Mouse (Mus musculus) heart, adult 8-10 months (tissue): ENCODE data around the gene Ntf5. TPM values are rescaled to one million over a fixed set of nuclear protein-coding genes. Genes with fewer than 3 reads are reported as not detected.
"Not testable (repeated sequence)": the region's sequence is repeated elsewhere in the genome, so short reads cannot be mapped to it uniquely, and the experiment has no call there.

Experiments
- DNase-seq: peaks from one replicate; pipeline ENCODE4 v3.0.0; 2022; ENCODE audit warnings: low spot score
- total RNA-seq, 4 experiments: library from RNA; stranded (reverse); gene quantifications; 2 replicates each; pipeline ENCODE4 v1.2.4; 2022

Ntf5 gene
- under 1 TPM; 0.30 to 0.50 (median 0.36) TPM for total RNA-seq

DNA sequence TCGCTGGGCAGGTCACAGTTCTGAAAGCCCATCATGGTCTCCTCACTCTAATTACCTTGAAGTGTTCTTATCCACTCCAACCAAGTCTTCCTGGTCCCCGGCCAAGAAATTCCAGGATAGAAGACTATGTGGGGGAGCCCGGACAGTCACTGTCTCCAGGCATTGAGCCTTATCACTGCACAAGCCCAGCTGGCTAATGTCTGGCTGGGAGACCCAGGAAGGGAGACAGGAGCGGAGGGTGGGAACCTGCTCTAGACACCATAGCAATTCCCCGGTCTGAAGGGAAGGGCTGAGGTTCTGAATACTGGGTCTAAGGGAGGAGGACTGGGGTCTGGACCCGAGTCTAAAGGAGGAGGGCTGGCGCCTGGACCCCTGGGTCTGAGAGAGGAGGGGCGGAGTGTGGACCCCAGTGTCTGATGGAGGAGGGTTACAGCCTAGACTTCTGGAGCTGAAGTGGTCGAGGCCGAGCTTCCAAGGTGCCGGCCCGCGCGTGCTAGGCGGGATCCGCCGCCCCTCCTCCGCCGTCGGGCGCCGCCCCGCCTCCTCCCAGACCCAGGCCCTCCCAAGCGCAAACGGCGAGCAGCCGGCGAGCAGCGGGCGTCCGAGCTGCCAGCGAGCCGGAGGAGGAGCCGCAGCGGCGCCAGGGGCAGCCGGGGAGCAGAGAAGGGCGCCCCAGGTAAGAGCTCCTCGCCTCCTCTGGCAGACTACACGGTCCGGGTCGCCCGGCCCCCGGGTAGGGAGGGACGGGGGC lies at the start of gene Ntf5:
TSS of gene Ntf5 (plus strand) at position 583 of the 751 bp plus-strand sequence.
- DNase-seq: no peak

DNA sequence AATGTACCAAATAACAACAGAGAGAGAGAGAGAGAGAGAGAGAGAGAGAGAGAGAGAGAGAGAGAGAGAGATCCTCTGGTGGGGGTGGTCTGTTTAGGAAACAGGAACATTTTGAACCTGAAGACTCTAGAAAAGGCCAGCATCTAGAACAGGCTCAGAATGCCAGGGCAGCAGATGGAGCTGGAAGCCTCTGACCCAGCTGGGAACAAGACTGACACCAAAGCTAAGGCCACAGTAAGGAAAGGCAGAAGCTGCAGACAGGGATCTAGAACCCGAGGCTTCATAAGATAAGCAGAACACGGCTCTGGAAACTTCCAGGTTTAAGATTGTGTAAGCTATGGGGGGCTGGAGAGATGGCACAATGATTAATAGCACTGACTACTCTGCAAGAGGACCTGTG lies 49.5 kb upstream of the Ntf5 start:
- DNase-seq: no peak

DNA sequence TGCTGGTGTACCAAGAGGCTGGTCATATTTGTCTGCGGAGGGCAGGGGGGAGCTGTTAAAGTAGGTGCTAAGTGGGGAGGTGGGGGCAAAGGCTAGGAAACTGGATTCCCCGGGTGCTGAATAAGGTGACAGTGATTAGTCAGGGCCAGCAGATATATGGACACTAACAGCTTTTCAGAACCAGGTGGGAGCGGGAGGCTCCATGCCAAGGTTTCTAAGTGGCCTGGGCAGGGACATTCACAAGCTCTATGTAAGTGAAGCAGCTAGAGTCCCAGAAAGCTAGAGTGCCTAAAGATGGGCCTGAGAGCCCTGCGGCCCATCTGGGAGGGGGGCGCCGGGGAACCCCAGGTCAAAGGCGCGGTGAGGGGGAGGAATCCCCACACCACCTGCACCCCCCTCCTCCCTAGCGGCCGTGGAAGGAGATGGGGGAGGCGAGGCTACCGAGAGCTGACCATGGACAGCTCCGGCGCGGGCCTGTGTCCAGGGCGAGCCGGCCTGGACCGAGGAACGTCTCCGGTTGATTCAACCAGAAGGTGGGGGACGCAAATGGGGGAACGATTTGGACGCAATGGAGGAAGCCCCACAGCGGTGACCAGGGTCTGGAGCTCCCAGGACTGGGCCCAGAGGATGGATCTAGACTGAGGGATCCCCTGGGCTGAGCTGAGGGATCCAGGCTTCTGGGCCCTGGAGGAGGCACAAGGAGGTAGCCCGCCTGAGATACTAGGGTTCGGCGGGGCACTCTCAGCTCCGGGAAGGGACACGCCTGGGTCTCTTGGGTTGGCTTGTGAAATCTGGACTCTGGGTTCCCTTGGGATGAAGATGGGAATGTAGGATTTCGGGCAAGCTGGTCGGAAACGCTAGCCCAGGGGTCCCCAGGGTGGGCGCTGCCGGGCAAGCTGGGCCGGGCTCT lies 47.5 kb upstream of the Ntf5 start:
- DNase-seq: no peak

DNA sequence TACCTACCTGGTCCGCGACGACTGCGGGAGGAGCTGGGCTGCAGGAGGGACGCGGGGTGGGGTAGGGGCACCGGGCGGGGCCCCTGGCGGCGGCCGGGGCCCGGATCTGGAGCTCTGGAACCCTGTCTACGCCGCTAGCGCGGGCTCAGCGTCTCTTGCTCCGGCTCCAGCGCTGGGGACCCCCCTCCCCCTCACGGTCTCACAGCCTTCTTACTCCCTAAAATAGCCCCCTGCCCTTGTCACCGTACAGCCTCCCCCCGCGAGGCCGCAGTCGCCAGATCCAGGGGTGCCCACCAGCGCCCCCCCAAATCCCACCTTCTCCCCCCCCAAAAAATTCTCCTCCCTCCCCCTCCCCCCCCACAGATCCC lies 46.9 kb upstream of the Ntf5 start, which contains the start of gene Ppfia3:
TSS of gene Ppfia3 (minus strand) at position 368 of the 368 bp plus-strand sequence.
- no peak for DNase-seq

DNA sequence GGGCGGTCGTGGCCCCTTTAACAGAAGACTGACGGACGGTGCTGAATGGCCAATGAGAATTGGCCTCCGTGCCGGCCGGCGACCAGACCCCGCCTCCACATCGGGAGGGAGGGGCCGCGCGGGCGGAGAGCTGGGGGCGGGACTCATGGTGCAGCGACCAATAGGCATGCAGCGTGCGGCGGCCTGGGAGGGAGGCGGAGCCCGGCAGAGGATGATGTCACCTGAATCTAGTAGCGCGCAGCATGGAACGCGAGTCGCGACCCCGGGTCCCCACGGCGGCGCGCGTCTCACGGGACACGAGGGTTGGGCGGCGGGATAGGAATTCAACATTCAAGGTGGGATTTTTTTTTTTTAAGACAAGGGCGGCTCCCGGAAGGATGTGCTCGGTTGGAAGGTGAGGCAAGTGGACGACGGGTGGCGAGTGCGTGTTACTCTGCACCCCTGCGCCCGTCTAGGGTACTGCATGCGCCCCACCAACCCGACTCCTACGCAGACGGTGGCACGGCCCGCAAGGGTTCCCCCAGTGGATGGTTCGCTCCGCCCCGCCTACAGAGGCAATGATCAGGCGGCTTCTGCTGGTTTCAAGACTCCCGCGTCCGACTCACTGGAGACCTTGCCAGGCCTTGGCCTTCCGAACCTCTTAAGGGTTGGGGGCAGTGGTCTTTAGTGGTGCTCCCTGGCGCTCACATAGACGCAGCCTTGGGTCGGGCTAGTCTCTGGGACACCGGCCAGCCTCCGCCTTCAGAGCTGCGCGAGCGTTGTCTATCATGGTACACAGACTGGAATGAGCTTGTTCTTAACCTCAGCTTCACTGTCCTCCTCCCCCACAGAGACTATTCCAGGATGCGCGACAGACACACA lies 46.2 kb upstream of the Ntf5 start:
- DNase-seq: peak; percentile 95

DNA sequence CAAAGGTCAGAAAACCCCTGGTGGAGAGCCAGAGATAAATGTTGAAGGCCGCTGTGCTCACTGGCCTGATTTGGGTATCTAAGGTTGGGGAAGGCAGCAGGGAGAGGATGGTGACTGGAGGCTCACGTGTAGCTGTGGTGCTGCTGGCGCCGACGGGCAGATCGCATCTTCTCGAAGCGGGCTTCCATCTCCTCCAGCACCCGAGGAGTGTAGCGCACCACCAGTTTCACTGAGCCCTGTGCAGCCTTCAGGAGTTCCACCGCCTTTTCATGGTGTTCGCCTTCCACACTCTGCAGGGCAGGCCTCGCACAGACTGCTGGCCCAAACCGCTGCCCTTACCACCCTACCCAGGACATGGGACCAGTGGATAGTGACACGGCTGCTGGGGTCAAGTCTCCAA lies 45.3 kb upstream of the Ntf5 start:
- DNase-seq: no peak

DNA sequence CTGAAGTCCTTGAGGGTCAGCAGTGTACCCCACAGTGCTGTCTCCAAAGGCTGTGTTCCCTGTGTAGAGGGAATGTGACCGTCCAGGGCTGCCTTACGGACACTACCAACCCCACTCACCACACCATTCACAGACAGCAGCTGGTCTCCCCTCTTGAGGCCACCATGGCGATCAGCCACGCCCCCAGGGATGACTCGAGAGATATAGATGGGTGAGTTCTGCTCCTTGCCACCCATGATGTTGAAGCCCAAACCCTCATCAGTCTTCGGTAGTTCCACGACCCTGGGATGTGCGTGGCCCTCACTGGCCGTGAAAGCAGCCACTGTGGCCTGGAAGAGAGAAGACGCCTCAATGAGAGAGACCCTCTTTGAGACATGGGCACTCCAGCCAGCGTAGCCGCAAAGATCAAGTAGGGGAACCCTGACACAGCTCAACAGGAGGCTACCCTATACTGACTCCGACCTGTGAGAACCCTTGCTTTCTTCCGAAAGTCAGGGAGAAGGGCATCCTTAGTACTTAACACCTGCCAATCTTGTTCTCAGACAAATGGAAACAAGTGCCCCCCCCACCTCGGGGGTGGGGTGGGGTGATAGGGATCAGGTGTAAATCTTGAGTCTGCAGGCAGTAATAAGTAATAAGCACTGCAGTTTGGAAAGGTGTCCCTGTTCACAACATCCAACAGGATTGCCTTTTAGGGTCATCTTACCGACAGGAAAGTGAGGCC lies 44.3 kb upstream of the Ntf5 start:
- no peak for DNase-seq

DNA sequence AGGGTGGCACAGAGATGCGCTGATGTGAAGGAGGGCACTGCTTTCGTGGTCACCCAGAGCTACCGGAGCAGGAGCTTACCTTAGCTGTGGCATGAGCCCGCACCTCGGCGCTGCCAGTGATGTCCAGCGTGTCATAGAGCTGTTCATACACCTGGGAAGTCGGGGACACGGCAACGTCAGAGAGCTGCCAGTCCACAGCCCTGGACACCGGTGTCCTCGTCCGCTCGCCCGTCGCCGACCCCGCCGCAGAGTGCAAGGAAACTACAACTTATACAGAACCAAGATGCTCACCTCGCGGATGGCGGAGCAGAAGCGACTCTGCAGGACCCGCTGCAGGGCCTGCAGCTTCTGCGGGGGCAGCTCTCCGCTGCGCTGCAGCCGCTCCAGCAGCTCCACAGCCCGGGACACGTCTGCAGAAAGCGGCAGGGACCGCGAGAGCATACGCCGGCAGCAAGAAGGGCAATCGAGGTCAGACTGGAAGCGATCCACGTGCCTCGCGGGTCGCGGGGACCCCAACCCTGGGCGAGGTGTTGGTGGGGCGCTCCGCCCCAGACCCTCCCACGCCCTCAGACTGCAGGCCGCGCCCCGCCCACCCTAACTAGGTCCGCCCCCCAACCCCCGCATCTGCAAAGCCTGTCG lies 43.5 kb upstream of the Ntf5 start:
- DNase-seq: no peak

DNA sequence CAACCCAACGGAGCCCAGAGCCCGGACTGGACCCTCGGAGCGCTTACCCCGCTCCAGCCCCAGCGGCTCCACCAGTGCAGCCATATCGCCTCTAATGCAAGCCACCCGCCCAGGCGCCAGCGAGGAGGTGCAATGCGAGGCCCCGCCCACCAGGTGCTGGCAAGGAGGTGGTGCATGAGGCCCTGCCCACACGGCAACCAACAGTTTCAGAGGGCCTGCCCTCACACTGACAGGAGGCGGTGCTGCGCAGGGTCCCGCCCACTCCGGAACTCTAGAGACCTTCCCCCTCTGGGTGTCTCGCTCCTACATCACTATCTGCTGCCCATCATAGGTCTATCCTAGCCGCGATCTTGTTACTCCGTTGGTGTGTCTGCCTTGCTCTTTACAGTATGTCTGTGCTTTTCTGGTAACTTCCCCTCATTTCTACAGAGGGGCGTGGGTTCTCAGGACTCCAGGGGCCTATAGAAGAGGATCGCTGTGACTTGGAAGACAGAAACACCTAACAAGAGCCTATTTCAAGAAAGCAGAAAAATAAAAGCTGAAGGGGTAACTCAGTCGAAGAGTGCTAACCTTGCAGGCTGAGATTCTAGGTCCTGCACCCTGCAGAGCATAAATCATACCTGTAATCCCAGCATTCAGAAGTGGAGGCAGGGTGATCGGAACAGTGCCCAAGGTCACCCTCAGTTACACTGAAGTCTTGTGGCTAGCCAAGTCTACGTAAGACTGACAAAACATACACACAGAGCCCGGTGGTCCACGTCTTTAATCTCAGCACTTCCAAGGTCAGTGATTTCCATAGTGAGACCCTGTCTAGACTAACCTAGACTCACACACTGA lies 42.8 kb upstream of the Ntf5 start, which contains the start of gene Lin7b:
TSS of gene Lin7b (minus strand) at position 109 of the 837 bp plus-strand sequence.
- peak; percentile 67 for DNase-seq

DNA sequence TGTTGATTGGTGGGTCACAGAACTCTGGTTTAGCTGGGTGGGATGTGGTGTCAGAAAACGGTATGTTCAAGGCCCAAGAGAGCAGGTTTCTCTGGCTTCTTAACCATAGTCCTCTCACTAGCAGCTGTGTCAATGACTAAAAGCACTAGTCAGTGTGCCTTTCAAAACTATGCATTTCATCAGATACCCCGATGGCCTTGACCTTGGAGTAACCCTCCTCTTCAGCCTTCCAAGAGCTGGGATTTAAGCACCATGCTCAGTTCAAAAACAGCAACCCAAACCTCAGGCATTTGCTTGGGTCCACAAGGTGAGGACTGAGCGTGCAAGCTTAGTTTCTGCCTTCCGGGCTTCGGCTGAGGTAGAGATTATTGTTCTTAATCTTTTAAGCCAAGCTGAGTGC lies 41.1 kb upstream of the Ntf5 start:
- DNase-seq: no peak

DNA sequence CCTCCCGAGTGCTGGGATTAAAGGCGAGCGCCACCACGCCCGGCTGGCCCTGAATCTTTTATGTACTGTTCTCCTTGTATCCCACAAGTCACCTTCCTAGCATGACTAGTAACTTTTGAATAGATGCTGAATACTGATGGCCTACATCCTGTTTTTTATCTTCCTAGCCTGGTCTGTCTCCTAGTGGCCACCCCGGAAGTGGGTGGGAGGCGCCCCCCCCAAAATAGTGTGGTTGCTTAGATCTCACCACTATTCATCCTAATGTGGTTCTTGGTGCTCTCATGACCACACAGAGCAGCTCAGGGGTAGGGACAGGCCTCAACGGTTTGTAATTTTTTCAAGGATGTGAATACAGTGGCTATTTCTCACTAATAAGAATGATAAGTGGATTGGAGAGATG lies 38.9 kb upstream of the Ntf5 start:
- DNase-seq: no peak

DNA sequence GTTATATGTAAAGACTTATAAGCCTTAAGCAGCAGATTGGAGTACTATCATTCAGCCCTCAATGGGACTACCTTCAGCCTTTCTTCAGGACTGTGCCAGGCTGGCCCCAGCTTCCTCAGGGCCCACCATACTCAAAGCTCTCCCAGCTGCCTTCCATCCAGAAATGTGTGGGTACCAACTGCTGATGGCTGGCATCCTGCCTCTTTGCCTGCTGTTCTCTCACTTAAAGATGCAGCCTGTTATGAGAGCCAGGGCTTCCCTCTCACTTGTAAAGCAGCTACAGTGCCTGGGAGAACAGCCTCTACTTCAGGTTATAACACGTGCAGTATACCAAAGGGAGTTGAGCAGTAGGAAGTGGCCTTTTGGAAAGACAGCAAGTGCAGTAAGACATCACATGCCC lies 37.4 kb upstream of the Ntf5 start:
- DNase-seq: no peak

DNA sequence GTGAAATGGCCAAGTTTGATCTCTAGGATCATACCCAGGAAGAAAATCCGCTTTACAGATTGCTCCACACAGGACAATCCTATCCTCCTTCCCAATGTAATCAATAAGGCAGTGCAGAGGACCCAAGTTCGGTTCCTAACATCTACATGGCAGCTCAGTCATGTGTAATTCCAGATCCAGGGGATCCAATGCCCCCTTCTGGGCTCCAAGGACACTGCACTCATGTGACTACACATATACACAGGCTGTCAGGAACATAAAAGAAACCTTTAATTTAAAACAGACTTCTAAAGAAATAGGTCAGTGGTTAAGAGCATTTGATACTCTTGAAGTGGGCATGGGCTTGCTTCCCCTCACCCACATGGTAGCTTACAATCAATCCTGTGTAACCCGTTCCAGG lies 27.4 kb upstream of the Ntf5 start:
- DNase-seq: no peak

DNA sequence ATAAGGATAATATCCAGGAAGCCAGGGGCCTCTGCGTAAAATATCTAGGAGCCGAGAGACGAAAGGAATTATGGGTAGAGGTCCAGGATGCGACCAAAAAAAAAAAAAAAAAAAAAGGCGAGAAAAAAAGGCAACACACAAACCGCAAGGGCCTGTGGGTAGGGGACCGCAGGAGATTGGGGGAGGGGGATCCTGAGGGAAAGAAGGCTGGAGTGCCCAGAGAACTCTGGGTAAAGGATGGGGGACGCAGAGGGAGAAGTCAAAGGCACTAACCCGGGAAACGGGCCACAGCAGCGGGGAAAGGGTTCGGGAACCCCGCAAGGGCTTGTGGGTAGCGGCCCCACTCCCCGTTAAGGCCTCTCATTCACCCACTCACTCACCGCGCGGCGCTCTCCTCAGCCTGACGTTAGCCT lies 18.4 kb upstream of the Ntf5 start:
- no peak for DNase-seq

DNA sequence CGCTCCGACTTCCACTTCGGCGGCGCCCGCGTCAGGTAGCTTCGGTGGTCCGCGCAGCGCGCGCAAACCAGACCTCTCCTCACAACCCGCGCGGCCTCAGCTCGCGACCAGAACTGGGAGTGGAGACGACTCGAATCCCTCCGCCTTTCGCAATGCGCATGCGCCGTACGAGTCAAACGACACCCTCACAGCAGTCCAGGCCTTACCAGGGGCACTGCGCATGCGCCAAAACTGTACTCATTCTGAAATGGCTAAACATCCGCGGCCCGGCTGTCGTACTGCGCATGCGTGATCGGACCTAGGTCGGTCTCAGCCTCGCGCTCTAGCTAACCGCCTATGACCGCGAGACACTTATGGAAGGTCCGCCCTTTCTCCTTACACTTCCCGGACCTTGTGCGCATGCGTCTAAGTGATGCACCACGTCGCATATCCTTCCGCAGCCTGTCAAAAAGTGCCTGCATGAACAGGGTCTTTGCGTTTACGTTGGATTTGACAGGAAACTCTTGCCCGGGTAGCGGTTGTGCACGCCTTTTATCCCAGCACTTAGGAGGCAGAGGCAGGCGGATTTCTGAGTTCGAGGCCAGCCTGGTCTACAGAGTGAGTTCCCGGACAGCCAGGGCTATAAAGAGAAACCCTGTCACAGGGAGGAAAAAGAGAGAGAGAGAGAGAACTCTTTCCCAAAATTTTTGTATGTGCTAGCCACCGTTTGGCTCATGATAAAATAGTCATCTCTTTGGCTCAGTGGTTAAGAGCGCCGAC lies 17.7 kb upstream of the Ntf5 start, which contains the start of gene Snrnp70:
TSS of gene Snrnp70 (minus strand) at position 165 of the 759 bp plus-strand sequence.
- DNase-seq: peak; percentile 100

DNA sequence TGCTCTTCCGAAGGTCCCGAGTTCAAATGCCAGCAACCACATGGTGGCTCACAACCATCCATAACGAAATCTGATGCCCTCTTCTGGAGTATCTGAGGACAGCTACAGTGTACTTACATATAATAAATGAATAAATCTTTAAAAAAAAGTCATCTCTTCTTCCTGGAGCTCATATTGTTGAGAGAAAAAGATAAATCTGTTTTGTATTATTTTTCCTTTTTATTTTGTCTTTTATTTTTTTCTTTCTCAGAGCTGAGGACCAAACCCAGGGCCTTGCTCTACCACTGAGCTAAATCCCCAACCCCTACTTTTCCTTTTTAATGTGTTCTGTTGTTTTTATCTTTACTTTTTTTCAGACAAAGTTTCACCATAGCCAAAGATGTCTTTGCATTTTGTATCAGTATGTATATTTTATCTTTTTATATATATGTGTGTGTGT lies 17.1 kb upstream of the Ntf5 start:
- DNase-seq: not testable (repeated sequence)

DNA sequence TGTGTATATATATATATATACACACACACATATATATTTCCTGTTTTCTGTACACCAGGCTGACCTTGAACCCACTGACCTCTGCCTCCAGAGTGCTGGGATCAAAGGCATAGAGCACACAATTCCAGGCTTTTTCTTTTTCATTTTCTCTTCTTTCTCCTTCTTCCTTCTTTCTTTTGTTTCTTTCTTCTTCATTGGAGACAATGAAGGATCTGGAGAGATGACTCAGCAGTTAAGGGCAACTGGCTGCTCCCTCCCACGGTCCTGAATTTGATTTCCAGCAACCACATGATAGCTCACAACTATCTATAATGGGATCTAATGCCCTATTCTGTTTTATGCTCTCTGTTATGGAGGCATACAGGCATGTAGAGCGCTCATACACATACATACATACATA lies 16.7 kb upstream of the Ntf5 start:
- no peak for DNase-seq

DNA sequence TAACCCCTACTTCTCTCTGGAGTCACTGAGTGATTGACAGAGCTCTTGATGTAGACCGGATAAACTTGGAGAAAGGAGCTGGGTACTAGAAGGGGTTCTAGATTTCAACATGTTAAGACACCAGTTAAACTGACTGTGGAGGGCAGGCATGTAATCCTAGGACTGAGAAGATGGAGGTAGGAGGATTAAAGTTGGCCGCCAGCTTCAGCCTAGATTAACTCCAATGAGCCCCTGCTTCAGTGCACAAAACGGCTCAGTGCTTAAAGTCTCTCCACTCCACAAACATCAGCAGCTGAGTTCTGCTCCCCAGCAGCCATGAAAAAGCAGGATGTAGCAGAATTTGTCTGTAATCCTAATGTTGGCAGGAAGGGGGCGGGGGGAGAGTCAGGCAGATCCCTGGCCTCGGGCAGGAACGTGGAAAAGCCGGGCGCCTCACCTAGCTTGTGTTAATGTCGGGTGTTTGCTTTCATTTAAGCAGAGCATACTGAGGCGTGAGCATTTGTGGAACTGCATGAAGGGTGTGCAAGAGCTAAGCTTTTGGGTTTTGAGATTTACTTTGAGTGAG lies 11.9 kb upstream of the Ntf5 start:
- no peak for DNase-seq
